Mouse (Mus musculus) cerebellum, adult 9-11 months (tissue): Measurements from ENCODE around the gene Atp5mpl.
"Not testable (repeated sequence)": the region's sequence is repeated elsewhere in the genome, so short reads cannot be mapped to it uniquely, and the experiment has no call there.

Source experiments
- DNase-seq: peaks from one replicate; pipeline ENCODE4 v3.0.0; 2022

The Atp5mpl gene

DNA sequence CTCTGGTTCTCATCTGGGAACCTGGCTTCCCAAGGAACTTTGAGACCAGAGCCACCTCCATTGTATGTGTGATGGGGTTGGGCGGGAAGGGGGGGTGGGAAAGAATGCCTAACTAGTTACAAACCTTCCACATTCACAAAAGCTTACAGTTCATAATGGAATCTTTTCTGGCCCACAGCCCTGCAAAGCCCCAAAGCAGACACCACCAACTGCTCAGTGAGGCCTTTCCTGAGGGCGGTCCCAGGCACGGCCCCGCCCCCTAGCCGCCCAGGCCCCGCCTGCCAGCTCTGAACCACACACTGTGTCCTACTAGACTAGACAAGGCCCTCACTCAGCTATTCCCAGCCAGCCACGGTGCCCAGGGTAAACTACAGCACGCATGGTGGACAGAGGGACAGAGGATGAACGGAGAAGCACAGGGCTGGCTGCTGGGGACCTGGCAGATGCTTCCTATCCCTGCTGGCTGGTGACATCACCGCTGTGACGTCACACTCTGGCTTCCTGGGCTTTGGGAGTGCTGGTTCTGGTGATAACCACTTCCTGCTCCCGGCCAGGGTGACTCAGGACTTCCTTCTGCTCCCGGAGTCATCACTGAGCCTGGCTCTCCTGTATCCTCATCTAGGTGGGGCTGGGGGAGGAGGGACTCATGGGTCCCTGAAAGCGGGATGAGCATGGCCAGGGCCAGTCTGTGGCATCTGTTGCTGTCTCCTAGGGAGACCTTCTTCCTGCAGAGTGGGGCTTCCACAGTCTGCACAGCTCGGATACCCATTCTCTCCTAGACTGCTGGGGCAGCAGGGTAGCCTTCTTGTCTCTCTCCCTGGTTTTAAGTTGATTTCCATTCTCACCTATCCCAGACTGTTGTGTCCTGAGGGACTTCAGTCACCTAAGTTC lies 20.8 kb downstream of the Atp5mpl start:
- DNase-seq: not testable (repeated sequence)

DNA sequence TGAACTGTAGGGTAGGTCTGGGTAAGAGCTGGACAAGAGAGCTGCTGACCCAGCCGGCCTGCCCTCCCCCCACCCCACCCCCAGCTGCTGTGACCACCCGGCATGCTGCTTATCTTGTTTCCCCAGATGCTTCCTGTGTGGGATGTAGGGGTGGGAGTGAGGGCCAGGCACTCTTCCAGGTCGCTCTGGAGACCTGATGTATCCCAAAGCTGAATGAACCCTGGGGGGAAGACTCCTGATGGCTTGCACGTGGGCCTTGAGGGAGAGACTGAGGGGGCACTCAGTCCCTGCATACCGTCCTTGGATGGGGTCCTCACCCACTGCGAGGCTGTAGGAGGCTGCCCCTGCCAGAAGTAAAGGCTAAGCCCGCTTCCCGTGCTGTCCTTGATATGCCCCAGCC lies 21.7 kb downstream of the Atp5mpl start:
- DNase-seq: no peak

DNA sequence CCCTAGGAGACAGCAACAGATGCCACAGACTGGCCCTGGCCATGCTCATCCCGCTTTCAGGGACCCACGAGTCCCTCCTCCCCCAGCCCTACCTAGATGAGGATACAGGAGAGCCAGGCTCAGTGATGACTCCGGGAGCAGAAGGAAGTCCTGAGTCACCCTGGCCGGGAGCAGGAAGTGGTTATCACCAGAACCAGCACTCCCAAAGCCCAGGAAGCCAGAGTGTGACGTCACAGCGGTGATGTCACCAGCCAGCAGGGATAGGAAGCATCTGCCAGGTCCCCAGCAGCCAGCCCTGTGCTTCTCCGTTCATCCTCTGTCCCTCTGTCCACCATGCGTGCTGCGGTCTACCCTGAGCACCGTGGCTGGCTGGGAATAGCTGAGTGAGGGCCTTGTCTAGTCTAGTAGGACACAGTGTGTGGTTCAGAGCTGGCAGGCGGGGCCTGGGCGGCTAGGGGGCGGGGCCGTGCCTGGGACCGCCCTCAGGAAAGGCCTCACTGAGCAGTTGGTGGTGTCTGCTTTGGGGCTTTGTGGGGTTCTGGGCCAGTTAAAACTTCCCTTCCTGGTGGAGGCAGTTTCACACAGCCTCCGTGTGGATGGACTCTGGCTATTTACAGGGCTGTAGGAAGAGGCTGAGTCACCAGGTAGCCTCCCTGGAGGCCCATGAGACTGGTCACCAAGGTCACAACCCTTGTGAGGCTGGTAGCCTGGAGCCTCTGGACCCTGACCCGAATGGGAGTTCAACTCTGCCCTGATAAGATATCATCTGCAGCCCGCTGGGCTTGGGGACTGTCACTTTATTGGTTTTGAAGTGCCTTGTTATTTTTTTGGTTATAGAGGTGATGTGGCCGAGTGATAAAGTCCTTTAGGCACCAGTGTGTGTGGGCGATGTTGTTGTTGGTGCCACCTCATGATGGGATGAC lies 22.5 kb downstream of the Atp5mpl start:
- not testable (repeated sequence) for DNase-seq

DNA sequence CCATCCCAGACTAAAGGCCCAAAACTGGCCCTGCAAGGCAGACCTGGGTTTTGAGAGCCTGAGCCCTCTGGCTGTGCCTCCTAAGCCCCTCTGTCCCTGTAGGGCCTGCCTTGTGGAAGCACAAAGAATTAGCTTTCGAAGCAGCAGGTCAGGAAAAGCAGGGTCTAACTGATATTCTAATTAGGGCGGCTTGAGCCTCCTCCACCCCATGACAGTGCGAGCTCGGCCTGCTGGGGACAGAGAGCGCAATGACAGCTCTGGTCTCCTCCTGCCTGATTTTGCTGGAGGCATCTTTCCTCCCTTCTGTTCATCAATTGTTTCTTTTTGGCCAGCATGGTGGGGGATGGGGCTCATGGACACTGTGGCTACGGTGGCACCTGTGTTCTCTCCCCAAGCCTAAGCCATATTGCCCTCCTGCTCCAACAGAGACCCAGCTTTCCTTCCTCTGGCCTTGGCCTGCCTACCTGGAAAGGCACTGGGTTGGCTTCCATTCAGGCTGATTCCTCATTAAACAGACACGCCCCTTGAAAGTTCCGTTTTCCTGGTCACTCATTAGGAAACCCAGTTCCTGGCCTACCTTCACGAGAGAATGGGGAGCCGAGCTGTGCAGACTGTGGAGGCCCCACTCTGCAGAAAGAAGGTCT lies 23.2 kb downstream of the Atp5mpl start:
- DNase-seq: no peak

DNA sequence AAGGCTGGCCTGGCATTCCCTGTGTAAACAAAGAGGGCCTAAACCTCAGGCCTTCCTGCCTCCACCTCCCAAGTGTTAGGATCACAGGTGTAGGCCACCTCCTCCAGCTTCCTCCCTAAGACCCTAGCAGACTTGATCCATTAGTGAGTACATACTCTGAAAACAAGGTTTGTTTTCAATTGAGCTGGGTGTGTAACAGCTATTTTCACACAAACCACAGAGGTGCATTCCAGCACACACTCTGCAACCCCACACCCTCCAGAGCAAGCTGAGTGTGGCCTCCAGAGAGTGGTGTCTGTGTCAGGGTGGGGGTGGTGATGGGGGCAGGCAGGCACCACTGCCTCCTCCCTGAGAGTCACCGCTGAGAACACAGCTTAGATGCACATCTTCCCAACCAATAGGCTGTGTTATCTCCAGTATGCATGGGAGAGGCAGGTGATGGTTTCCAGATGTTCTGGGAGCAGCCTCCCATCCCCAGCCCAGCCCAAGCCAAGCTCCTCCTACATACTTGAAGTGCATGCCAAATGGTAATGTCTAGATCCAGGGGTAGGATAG lies 28.1 kb downstream of the Atp5mpl start:
- DNase-seq: no peak

DNA sequence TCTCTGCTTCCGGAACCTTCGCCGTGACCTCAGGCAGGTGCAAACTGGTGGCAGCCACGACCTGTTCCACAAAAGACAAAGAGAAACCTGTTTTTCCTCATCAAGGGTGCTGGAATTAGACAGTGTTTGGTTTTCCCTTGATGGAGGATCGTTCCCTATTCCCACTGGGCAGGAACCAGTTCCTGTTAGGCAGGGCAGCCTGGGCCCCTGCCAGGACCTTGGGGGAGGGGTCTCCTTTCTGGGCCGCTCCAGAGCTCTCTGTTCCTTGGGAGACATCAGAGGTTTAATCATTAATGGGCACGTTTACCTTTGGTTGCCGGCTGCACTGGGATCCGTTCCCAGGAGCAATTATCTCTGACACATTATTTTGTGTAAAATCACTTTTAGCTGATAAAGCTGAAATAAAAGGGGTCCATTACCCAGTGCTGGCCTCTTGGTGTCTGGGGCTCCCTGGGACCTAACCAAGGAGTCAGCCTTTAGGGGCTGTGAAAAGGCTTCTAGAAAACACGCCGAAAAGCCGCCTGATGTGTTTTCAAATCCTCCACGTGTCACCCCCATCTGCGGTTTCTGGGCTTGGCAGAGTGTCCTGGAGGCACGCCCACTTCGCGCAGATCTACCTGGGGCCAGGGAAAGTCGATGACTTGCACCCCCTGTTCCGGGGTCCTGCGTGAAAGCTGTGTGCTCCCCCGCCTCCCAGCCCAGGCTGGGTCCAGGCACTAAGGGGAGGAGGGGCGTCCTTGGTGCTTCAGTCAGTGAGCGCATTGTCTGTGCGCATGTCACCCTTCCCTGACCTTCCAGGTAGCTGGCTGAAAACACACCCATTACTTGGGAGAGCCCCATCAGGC lies 29.8 kb downstream of the Atp5mpl start:
- no peak for DNase-seq

DNA sequence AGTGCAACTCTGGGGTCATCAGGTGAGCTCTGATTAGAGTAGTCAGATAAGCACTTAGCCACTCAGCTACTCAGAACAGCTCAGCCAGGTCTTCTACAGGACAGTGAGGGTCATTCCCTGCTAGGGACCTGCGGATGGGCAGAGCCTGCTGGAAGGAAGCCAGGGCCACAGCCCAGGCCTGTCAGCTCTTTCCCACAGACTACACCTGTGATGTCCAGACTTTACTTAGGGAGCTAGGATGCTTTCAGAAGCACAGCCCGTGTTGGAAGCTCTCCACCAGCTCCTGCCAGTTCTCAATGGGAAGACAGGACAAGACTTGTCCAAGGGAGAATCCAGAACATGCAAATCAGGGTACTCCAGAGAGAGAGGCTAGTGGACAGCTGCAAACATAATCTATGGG lies 32.8 kb downstream of the Atp5mpl start:
- no peak for DNase-seq

DNA sequence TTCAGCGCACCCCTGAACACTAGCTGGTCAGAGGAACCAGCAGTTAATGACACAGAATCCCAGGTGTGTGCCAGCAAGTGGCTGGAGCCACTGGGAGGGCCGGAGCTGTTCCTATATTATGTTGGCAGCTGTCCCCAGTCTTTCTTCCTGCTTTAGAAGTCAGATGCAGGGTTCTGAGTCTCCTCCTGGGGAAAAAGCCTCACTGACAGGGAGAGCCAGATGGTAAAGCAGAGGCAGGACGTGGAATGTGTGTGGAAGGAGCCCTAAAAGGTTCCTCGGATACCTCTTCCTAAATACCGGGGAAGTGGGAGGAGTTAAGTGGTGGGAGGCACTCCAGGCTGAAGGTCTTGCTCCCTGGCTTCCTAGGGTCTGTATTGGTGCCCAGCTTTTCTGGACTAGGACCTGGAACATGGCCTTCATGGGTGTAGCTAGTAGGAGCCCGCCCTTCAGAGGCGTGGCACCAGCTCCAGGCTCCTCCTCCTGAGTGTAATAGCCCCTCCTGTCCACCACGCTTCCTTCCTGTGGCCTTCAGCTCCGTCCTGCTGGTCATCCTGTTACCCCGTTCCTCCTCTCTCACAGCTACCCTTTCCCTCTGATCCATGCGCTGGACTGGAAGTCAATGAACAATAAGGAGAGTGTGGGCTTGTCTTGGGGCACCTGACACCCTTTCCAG lies 33.6 kb downstream of the Atp5mpl start:
- DNase-seq: no peak

DNA sequence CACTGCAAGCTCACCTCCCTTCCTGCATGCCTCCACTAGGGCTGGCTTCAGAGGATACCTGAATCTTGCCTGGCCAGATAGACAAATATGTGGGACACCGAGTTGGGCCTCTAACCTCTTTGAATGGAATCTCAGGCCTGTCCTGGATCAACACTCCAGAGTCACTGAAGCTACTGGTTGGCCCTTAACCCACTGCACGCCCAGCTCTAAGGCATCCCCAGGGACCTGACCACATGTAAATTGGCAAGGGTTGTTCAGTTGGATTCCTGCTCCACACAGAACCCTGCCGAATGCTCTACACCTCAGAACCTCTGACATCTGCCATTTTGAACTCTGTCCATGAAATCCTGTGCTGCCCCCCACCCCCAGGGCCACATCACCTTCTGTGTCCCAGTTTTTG lies 34.3 kb downstream of the Atp5mpl start:
- no peak for DNase-seq

DNA sequence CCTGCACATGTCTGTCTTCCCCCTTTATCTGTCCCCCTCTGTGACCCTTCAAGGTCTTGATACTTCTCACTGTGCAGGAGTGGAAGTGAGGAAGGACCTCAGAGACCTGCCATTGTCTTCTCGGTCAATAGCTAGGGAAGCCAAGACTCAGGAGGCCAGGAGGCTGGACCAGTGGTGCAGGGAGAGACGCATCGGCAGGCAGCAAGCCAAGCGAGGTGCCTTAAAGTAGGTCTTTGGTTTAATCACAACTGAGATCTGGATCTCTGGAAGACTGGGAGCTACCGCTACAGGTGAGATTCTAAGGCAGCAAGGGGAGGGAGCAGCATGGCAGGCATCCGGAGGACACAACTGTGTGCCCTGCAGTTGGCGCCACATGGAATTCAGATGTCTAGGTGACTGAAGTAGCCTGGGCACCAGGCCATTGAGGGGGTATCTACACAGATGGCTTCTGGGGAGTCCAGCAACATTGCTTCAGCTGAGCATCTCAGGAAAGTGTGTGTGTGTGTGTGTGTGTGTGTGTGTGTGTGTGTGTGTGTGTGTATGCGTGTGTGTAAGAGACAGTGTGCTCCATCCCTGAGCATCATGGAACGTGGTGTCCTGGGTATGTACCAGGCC lies 35.3 kb downstream of the Atp5mpl start:
- no peak for DNase-seq

DNA sequence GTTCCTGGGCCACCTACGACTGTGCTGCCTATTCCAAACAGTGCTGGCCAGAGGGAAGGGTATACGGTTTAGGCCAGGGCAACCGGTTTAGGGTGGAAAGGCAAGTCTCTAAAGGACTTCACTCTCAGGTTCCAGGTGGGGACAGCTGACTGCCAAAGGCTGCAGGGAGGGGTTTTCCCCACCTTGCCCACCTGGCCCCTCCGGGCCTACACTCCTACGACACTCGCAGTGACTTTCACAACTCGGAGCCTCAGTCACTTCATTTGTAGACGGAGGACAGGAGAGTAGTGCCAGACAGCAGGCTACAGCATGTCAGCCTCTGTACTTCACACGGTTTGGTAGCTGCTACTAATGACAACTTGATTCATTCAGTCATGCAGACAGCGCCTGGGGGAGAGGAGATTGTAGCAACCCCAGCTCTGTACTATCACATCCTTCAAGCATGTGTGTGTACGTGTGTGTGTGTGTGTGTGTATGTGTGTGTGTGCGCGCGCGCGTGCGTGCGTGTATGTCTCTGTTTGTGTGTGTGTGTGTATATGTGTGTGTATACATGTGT lies 38.3 kb downstream of the Atp5mpl start:
- DNase-seq: no peak

DNA sequence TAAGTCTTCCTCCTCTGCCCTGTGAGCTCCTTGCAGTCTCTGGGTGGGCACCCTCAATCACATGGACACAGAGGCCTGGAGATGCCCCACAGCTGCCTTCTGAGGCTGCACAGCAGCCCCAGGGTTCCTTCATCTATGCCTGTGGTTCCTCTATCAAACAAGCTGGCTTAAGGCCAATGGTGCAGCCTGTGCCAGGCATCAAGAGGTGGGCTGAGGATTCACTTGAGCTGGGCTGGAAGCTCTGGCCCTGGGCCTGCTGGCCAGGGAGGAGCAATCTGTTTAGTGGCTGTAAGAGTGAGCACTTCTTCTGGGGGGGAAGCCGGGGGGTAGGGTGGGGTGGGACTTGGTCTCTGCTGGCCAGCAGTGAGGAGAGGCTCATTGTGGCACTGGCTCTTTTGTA lies 39.4 kb downstream of the Atp5mpl start:
- no peak for DNase-seq

DNA sequence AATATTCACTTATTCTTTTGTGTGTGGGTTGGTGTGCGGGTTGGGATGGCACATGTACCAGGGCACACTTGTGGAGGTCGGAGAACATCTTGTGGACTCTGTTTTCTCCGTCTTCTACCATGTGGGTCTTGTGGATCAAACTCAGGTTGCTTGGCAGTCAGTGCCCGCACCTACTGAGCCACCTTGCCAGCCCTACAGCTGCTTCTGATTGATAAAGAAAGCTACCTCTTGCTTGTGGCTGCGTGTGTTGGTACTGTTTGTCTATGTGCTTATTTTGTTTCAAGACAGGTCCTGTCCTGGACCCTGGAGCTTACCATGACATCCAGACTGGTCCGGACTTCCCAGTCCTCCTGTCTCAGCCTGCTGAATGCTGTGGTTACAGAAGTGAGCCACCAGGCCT lies 43.7 kb downstream of the Atp5mpl start:
- DNase-seq: no peak

DNA sequence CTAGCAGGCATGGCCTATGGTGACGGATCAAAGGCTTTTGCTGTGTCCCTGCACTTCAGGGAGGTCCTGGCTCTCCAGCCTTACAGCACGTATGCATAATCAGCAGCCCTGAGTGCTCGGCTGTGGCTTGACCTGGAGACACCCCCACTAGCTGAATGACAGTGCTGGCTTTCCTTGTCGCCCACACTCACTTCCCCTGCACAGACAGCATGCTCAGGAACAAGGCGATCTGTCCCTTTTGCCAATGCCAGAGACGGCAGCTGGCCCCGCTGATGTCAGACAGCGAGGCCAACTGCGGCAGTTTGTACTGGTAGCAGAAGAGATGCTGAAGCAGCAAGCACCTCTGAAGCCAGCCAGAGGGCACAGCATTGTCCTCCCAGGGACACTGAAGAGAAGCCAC lies 46.7 kb downstream of the Atp5mpl start:
- DNase-seq: peak; percentile 91

DNA sequence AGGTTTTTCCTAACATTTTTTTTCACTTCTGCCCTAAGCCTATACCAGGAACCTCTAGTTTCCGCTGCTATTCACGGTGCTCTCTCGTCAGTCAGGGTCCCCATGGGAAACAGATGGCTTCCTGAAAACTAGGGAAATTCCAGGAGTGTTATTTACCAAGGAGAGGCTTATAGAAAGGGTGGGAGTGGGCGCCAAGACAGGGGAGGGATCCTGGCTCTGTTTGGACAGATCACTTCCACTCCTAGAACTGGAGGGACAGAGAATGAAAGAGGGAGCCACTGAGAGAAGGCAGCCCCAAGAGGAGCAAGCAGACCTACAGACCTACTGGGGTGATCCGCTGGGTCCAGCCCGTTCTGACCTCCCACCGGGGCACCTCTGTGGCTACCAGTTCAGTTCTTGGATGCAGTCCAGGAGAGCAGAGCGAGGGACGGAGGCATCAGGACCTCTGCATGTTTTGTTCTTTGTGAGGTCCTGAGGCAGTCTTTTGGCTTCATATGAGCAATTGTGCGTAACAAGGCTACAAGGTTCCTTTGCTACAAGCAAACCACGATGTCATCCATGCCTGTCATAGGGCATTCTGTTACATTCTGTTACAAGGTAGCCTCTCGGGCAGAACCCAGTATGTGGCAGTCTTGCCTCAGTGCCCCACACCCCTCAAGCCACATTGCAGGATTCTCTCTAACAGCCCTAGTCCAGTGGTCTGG lies 50.1 kb downstream of the Atp5mpl start:
- no peak for DNase-seq

DNA sequence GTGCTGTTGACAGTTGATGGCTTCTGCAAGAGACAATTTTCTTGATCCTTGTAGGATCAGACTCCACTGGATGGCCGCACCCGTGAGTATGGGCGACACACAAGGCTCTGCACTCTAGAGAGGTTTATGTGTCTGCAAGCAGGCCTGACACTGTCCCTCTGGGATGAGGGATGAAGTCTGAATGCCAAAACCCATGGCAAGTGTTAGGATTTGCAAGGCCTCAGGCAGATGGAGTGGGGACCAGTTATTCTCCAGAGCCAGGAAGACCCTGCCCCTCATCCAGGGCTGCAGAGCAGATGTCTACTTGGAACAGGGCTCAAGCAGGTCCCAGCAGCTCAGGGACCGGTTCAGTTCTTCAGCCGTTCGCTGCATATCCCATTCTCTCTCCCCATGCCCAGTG lies 51.0 kb downstream of the Atp5mpl start:
- no peak for DNase-seq

DNA sequence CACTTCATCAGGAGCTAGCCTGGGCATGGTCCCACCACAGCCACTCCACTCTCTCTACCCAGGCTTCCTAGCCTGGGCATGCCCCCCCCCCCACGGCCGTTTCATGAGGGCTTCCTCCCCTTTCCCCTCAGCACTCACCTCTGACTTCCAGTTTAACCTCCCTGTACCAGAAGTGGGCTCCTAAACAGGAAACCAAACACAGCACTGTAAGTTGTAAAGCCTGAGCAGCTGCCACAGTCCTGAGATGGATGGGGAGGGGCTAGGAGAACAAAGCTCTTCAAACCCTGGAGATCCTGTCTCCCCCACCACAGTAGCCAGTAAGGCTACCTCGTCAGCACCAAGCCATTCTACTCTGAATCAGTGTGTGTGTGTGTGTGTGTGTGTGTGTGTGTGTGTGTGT lies 52.7 kb downstream of the Atp5mpl start:
- no peak for DNase-seq

DNA sequence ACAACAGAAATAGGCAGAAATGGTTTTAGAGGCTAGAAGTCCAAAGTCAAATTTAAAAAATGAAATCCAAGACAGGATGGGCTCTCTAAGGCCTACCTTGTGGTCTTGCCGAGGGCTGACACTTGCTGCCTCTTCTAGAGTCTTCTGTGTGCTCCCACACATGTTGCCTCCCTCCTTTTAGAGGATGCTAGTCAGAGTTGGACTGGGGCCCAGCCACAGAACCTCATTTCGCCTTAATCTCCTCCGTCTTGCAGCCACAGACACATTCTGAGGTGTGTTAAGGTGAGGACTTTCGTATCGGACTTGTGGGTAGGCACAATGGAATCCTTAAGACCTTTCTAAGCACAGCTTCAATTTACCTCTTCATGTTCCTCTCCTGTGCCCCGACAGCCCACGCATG lies 54.0 kb downstream of the Atp5mpl start:
- DNase-seq: no peak

DNA sequence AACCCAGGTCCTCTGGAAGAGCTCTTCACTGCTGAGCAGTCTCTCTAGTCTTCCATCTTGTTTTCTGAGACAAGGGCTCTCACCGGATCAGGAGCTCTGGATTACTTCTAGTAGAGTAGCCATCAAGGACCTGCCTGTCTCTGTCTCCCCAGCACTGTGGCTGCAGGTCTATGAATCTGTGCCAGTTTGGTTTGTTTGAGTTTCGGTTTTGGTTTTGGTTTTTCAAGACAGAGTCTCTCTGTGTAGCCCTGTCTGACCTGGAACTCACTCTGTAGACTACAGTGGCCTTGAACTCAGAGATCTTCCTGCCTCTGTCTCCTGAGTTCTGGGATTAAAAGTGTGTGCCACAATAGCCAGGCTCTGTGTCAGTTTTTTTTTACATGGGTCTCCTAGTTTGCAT lies 55.0 kb downstream of the Atp5mpl start:
- no peak for DNase-seq
